Mouse (Mus musculus): Measurements from ENCODE around the gene Cdh24. TPM values are rescaled to one million over a fixed set of nuclear protein-coding genes. Genes with fewer than 3 reads are reported as not detected.

Gene Cdh24
- polyA plus RNA-seq, 1 experiment = 7.0 TPM

- H3K4me3 ChIP-seq (replicated peaks; ENCODE audit: control insufficient read depth, low read depth, low read length) = no peak overlapping the region
- 53% methylated on average over 4 of the region's 4 CpGs for WGBS
- no peak for TF ChIP-seq POLR2A (IDR thresholded peaks at IDR 0.05; ENCODE audit: borderline replicate concordance, control insufficient read depth, low read depth, low read length)
- peak; percentile 49 for TF ChIP-seq CTCF (IDR thresholded peaks at IDR 0.05; ENCODE audit: control insufficient read depth, insufficient read depth, low read length)
- no peak overlapping the region for H3K27ac ChIP-seq (ENCODE audit: control insufficient read depth, insufficient read depth, low read depth, low read length, poor library complexity)
- H3K4me1 ChIP-seq (ENCODE audit: control insufficient read depth, insufficient read depth, low read length) = no peaks in the 10 kb centered on the region; the same call in 1 of the 2 replicates
Measured at GRCm38 (mm10) chr14:54609962-54610361, 31.2 kb downstream of the Cdh24 start.

- TF ChIP-seq CTCF (IDR thresholded peaks at IDR 0.05; ENCODE audit: control insufficient read depth, insufficient read depth, low read length) (no peak), POLR2A (IDR thresholded peaks at IDR 0.05; ENCODE audit: borderline replicate concordance, control insufficient read depth, low read depth, low read length) (no peak)
- H3K4me1 ChIP-seq (ENCODE audit: control insufficient read depth, insufficient read depth, low read length) = no peaks in the 10 kb centered on the region; the same call in 1 of the 2 replicates
- H3K27ac ChIP-seq (ENCODE audit: control insufficient read depth, insufficient read depth, low read depth, low read length, poor library complexity) = no peak overlapping the region
- WGBS = 80% methylated on average over 4 of the region's 4 CpGs
- no peak overlapping the region for H3K4me3 ChIP-seq (replicated peaks; ENCODE audit: control insufficient read depth, low read depth, low read length)
Measured at GRCm38 (mm10) chr14:54609245-54609644, 31.9 kb downstream of the Cdh24 start.

- Histone ChIP-seq H3K4me1 (ENCODE audit: control insufficient read depth, insufficient read depth, low read length) (no peaks in the 10 kb centered on the region; the same call in 1 of the 2 replicates), H3K4me3 (replicated peaks; ENCODE audit: control insufficient read depth, low read depth, low read length) (no peak overlapping the region), H3K27ac (ENCODE audit: control insufficient read depth, insufficient read depth, low read depth, low read length, poor library complexity) (no peak overlapping the region)
- WGBS = 79% methylated on average over 8 of the region's 8 CpGs
- TF ChIP-seq POLR2A (IDR thresholded peaks at IDR 0.05; ENCODE audit: borderline replicate concordance, control insufficient read depth, low read depth, low read length) (no peak), CTCF (IDR thresholded peaks at IDR 0.05; ENCODE audit: control insufficient read depth, insufficient read depth, low read length) (no peak)
Measured at GRCm38 (mm10) chr14:54607226-54607625, 33.9 kb downstream of the Cdh24 start.

- Histone ChIP-seq H3K4me3 (replicated peaks; ENCODE audit: control insufficient read depth, low read depth, low read length) (peak within 1 kb of the TSS; percentile 80), H3K27ac (ENCODE audit: control insufficient read depth, insufficient read depth, low read depth, low read length, poor library complexity) (peak within 1 kb of the TSS; percentile 61), H3K4me1 (ENCODE audit: control insufficient read depth, insufficient read depth, low read length) (no peaks in the 10 kb centered on the region; the same call in 1 of the 2 replicates)
- TF ChIP-seq CTCF (IDR thresholded peaks at IDR 0.05; ENCODE audit: control insufficient read depth, insufficient read depth, low read length) (no peak), POLR2A (IDR thresholded peaks at IDR 0.05; ENCODE audit: borderline replicate concordance, control insufficient read depth, low read depth, low read length) (peak; percentile 58; the same call in 1 of the 2 replicates)
- under 1% methylated on average over 39 of the region's 39 CpGs for WGBS
Measured at GRCm38 (mm10) chr14:54605752-54606321, 35.3 kb downstream of the Cdh24 start, which contains the start of gene 4931414P19Rik. TSS of gene 4931414P19Rik (minus strand) at chr14:54605993.

GRCm38 (mm10) chr14:54603686-54604085 is 37.5 kb downstream of the Cdh24 start:
- TF ChIP-seq POLR2A (IDR thresholded peaks at IDR 0.05; ENCODE audit: borderline replicate concordance, control insufficient read depth, low read depth, low read length) (no peak), CTCF (IDR thresholded peaks at IDR 0.05; ENCODE audit: control insufficient read depth, insufficient read depth, low read length) (no peak)
- H3K4me3 ChIP-seq (replicated peaks; ENCODE audit: control insufficient read depth, low read depth, low read length) = peak overlapping the region; percentile 73
- peak overlapping the region; percentile 53 for H3K27ac ChIP-seq (ENCODE audit: control insufficient read depth, insufficient read depth, low read depth, low read length, poor library complexity)
- WGBS = 84% methylated on average over 8 of the region's 8 CpGs
- no peaks in the 10 kb centered on the region; the same call in 1 of the 2 replicates for H3K4me1 ChIP-seq (ENCODE audit: control insufficient read depth, insufficient read depth, low read length)

GRCm38 (mm10) chr14:54603038-54603654 is 38.0 kb downstream of the Cdh24 start:
- no peaks in the 10 kb centered on the region; the same call in 1 of the 2 replicates for H3K4me1 ChIP-seq (ENCODE audit: control insufficient read depth, insufficient read depth, low read length)
- H3K27ac ChIP-seq (ENCODE audit: control insufficient read depth, insufficient read depth, low read depth, low read length, poor library complexity) = peak overlapping the region; percentile 85
- TF ChIP-seq CTCF (IDR thresholded peaks at IDR 0.05; ENCODE audit: control insufficient read depth, insufficient read depth, low read length) (no peak), POLR2A (IDR thresholded peaks at IDR 0.05; ENCODE audit: borderline replicate concordance, control insufficient read depth, low read depth, low read length) (peak; percentile 75; the same call in 1 of the 2 replicates)
- WGBS = under 1% methylated on average over 46 of the region's 46 CpGs
- H3K4me3 ChIP-seq (replicated peaks; ENCODE audit: control insufficient read depth, low read depth, low read length) = peak overlapping the region; percentile 73

- 0 out of 2 replicates have a peak overlapping the region, but pooled peaks have one; percentile 35 for H3K27ac ChIP-seq (ENCODE audit: control insufficient read depth, insufficient read depth, low read depth, low read length, poor library complexity)
- H3K4me3 ChIP-seq (replicated peaks; ENCODE audit: control insufficient read depth, low read depth, low read length) = no peak overlapping the region
- no peaks in the 10 kb centered on the region; the same call in 1 of the 2 replicates for H3K4me1 ChIP-seq (ENCODE audit: control insufficient read depth, insufficient read depth, low read length)
- no peak for TF ChIP-seq POLR2A (IDR thresholded peaks at IDR 0.05; ENCODE audit: borderline replicate concordance, control insufficient read depth, low read depth, low read length)
- TF ChIP-seq CTCF (IDR thresholded peaks at IDR 0.05; ENCODE audit: control insufficient read depth, insufficient read depth, low read length) = no peak
- 46% methylated on average over 4 of the region's 4 CpGs for WGBS
Measured at GRCm38 (mm10) chr14:54602613-54603012, 38.6 kb downstream of the Cdh24 start.

GRCm38 (mm10) chr14:54601601-54602000 is 39.6 kb downstream of the Cdh24 start:
- 28% methylated on average over 2 of the region's 2 CpGs for WGBS
- no peaks in the 10 kb centered on the region; the same call in 1 of the 2 replicates for H3K4me1 ChIP-seq (ENCODE audit: control insufficient read depth, insufficient read depth, low read length)

More at GRCm38 (mm10) chr14:54601601-54602000, 39.6 kb downstream of the Cdh24 start:
- Histone ChIP-seq H3K27ac (ENCODE audit: control insufficient read depth, insufficient read depth, low read depth, low read length, poor library complexity) (no peak overlapping the region), H3K4me3 (replicated peaks; ENCODE audit: control insufficient read depth, low read depth, low read length) (no peak overlapping the region)
- no peak for TF ChIP-seq POLR2A (IDR thresholded peaks at IDR 0.05; ENCODE audit: borderline replicate concordance, control insufficient read depth, low read depth, low read length)
- no peak for TF ChIP-seq CTCF (IDR thresholded peaks at IDR 0.05; ENCODE audit: control insufficient read depth, insufficient read depth, low read length)

All from bone marrow, adult 2 months (tissue).